Mouse (Mus musculus) cortical plate, adult 2 months (tissue): ENCODE measurements around the gene Dpy19l3.

Experiments
- CTCF ChIP-seq: fragments of 200-500 bp; IDR thresholded peaks from 2 replicates; pipeline ENCODE4 v1.5.1; 2011; ENCODE audit warnings: mild to moderate bottlenecking, control low read depth, low read length; ENCODE audit not compliant: insufficient read depth; ENCODE audit errors: extremely low read depth
- POLR2A ChIP-seq: fragments of 200-500 bp; IDR thresholded peaks from 2 replicates; pipeline ENCODE4 v1.6.1; 2011; ENCODE audit warnings: mild to moderate bottlenecking, low read length, control low read depth; ENCODE audit not compliant: insufficient read depth; ENCODE audit errors: extremely low read depth

- no peak for TF ChIP-seq CTCF
- TF ChIP-seq POLR2A, result no peak
These were observed 10.2 kb upstream of the Dpy19l3 start for GRCm38 (mm10) chr7:35764461-35764860.
